Mouse (Mus musculus) induced T-regulatory cell, adult 2 months (primary cell): ENCODE results near the gene Myo3b.

Source experiments
- DNase-seq: peaks from one replicate; pipeline ENCODE4 v3.0.0-alpha.2; 2012; ENCODE audit warnings: low read depth

Gene Myo3b

DNA sequence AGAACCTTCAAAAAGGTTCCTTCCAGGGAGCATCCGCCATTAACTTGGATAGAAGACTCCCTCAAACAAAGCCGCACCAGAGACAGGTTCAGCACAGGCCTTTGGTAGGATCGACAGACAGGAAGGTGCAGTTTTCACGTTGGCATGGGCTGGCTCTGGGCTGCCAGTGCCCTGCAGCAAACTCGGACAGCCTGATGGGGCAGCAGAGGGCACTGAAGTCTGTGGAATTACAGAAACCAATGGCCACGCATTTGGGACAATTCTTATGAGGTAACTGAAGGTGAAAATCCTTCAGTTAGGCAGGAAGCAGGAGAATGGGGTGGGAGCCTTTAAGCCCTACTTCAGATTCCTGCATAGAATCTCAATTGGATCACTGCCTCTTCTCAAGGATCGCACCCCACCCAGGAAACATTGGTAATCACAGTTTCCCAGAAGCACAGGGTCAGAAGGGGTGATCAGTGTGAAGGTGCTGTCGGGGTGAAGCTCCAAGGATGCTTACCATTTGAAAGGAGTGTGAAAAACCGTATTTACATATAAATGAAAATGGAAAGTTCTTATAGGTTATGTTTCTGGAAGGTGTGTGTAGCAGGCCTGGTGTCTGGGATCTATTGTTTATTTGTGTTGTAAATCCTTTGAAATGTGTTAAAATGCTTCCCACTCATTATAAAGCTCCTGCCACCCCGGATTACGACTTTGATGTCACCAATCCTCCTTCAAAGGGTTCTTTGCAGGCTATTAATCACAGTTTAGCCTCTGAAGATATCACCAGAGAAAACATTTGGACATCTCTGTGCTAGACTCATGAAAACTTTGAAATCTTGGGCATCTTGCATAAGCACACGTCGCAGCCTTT lies 239.7 kb downstream of the Myo3b start:
- DNase-seq = no peak

DNA sequence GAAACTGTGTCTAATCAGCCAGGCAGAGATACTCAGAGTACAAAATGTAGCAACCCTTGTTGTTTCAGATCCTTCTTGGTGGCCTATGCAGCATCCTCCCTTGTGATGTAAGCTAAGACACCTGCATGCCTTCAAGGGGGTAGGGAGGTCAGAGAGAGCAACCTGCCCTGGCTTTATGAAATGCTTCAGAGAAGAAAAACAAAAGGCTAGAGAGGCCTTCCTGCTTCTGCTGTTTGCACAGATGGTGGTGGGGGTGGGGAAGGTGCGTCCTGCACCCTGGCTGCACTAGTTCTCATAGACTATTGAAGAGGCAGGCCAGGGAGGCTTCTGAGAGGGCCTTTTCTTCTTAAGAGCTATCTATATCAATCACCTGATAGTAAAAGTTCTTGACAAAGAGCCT lies 245.2 kb downstream of the Myo3b start:
- DNase-seq = no peak

GRCm38 (mm10) chr2:70291063-70291462 lies 252.1 kb downstream of the Myo3b start:
- no peak for DNase-seq

DNA sequence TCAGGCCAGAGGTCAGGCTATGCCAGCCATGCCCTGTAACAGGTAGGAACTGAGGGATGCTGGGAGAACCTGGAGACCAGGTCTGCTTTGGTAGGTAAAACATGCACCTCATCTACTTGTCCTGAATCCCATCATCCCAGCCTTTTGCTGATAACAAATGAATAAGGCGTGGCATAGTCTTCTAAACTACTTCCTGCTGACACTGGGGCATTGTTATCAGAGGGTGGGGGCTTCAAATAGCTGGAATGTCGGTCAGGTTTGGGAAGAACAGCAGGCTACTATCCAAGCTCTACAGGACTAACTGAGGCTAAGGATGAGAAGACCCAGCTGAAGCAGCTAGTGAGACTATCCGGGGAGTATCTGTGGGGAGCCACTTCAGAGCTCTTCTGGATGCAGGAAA lies 253.8 kb downstream of the Myo3b start:
- DNase-seq = no peak

DNA sequence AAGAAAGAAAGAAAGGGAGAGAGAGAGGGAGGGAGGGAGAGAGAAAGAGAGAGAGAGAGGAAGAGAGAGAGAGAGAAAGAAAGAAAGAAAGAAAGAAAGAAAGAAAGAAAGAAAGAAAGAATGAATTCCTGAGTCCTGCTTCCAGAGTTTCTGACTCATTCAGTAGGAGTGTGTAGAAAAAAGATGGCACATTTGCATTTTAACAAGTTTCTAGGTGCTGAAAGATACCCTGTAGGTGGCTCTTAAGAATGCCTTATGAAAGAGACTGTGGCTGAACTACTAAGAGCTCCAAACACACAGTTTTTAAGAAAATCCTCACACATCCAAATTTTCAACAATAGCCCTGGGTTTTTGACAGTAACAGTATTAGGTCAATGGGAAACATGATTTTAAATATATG lies 264.0 kb downstream of the Myo3b start:
- DNase-seq = no peak

DNA sequence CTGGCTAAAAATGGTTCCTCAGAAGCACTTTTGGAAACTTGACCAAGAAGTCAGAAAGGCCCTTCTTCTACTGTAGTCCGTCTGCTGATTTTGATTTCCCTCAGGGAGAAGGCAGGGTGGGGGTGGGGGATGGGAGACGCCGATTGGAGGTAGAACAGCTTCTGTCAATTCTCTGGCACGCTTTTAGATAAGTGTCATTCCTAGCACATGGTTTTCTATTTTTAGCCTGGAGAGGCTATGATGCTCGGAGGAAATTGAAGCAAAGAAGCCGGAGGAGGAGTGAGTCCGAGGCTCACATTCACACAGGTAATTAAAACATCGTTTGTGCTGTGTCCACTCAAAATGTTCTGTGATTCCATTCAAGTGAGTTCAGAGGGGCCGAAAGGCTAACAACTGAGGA lies 276.2 kb downstream of the Myo3b start:
- no peak for DNase-seq

DNA sequence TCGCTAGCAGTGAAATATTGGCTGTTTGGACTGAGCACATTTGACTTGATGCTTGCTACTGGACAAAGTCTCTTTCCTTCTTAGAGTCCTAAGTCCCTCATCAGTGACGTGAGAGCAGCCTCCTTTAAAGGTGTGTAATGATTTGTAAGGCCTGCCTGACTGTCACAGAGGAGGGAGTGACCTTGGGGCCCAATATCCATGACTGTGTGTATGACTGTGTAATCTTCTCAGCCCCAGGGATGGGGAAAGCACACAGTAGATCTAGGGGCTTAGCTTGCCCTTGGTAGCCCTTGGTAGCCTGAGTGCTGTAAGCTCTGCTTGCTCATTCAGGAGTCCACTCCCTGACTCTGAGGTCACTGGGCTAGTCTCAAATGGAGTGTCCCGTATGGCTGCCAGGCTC lies 276.8 kb downstream of the Myo3b start:
- no peak for DNase-seq

GRCm38 (mm10) chr2:70317850-70318249 lies 278.9 kb downstream of the Myo3b start:
- no peak for DNase-seq

DNA sequence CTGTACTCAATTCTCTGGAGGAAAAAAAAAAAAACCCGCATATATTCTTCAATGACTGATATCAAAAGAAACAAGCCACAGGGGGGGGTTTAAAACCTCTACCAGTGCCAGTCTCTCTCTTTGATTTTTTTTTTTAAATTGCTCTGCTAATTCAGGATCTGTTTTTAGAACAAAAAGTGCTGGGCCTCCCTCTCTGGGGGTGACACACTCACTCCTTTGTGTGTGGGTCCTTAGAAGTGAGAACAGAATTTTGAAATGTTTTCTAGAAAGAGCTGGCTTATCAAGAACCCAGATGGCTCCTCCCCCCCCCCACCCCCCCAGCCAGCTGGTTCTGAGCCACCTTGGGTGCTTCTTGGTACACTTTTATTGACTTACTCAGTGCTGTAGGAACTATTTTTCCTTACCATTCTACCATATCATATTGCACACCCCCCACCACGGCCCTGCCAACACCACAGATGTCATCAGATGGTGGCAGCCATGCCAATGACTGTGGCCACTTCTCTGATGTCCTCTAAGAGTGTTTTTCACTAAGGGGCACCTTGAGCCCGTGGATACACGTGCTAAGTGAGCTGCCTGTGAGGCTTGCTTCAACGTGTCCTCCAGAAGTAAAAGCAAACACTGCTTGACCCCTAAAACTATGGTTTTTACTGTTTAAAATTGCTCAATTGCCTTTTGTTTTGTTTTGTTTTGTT lies 280.1 kb downstream of the Myo3b start:
- DNase-seq = no peak

GRCm38 (mm10) chr2:70322767-70323166 lies 283.8 kb downstream of the Myo3b start:
- DNase-seq = no peak

DNA sequence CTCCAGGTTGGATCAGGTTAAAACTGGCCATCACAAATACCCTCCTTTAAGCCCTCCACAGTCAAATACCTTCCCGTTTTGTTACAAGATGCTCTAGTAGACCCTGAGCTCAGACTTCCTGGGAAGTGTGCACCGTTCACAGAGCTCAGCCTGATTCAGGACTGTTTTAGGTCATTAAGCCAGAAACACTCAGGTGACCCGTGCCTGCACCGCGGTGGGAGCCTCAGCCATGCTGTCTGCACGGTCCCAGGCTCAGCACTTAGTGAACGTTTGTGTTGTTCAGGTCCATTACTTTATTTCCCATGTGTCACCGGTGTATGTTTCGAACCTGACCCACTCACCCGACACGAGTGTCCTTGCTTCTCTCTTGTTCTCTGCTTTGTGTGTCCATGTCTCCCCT lies 288.7 kb downstream of the Myo3b start:
- no peak for DNase-seq

- DNase-seq = no peak
Measured at GRCm38 (mm10) chr2:70332905-70333304, 294.0 kb downstream of the Myo3b start.

DNA sequence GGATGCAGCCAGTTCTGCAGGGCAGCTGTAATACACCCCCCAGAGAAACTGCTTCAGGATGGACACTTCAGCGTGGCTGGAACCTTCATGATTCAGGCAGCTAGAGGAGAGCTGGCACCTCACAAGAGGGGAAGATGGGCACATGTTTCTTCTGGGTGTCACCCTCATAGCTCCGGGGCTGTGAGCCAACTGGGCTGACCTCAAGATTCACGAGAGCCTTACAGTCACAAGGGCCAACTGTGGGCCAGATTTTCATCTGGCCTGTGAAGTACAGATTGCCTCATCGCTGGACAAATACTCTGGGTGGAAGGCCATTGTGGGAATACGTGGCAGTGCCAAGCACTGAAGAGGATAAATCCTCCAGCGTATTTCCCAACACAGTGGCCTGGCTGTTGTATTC lies 294.6 kb downstream of the Myo3b start:
- DNase-seq = no peak

- DNase-seq = no peak
Measured at GRCm38 (mm10) chr2:70336551-70336950, 297.6 kb downstream of the Myo3b start.

- no peak for DNase-seq
Measured at GRCm38 (mm10) chr2:70337208-70337611, 298.3 kb downstream of the Myo3b start.

GRCm38 (mm10) chr2:70337869-70338268 lies 298.9 kb downstream of the Myo3b start:
- no peak for DNase-seq

- DNase-seq = no peak
Measured at GRCm38 (mm10) chr2:70339061-70339460, 300.1 kb downstream of the Myo3b start.

- no peak for DNase-seq
Measured at GRCm38 (mm10) chr2:70339501-70339900, 300.6 kb downstream of the Myo3b start.

GRCm38 (mm10) chr2:70340224-70340623 lies 301.3 kb downstream of the Myo3b start:
- DNase-seq = no peak

DNA sequence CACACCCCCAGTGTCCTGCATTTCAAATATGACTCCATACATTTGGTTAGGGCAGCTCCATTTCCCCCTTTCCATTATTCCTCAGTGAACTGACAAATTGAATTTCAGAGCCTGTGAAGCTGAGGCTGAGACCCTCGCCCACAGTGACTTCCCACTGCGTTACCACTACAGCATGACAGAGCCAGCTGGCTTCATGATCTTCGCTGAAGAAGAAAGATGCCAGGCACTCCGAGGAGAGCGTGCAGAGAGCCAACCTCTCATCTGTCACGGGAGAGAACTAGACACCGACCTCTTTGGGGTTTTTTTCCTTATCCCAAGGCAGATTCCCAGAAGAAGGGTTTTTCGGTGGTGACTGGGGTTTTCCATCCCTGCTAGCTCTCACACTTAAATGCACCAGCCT lies 306.2 kb downstream of the Myo3b start:
- DNase-seq = no peak

GRCm38 (mm10) chr2:70347511-70347910 lies 308.6 kb downstream of the Myo3b start:
- DNase-seq = no peak

GRCm38 (mm10) chr2:70348793-70349553 lies 310.0 kb downstream of the Myo3b start:
- DNase-seq = no peak
